Mouse (Mus musculus): ENCODE data around the gene Pea15a. TPM values are rescaled to one million over a fixed set of nuclear protein-coding genes. Genes with fewer than 3 reads are reported as not detected.

Gene Pea15a
- 10 to 100 TPM; 55.8 to 83.7 TPM for polyA plus RNA-seq (2017; shearing (Covaris generic))

DNA sequence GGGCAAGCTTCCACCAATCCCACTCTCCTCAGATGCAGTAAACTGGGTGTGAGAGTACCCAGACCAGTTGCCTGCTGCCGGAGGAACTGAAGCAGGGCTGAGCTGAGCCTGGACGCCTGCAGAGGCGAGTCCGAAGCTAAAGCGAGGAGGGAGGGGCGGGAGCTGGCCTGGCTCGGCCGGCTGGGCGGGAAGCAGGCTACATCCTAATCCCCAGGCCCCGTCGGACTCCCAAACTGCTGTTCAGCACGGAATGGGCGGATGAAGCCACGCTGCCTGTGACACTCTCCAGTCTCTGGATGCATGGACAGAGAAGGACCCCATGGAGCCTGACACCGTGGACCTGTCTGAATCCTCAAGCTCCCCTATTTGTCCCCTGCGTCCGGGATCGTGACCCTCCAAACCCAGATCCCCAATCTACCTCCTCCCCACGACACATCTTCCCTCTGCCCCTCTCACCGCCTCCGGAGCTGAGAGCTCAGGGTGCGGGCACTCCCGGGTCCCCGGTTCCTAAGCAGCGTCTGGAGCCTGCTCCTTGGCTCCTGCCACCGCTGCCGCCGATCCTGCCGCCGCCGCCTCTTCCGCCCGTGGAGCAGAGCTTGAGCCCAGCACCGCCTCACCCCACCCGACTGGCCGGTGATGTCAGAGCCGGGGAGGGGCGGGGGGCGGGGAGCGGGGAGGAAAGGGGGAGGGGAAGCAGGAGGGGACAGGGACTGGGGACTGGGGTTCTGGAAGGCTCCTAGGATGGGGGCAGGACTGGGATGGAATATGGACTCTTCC is at the start of gene Pea15a:
TSS of gene Pea15a (minus strand) at position 664 of the 777 bp plus-strand sequence.

DNA sequence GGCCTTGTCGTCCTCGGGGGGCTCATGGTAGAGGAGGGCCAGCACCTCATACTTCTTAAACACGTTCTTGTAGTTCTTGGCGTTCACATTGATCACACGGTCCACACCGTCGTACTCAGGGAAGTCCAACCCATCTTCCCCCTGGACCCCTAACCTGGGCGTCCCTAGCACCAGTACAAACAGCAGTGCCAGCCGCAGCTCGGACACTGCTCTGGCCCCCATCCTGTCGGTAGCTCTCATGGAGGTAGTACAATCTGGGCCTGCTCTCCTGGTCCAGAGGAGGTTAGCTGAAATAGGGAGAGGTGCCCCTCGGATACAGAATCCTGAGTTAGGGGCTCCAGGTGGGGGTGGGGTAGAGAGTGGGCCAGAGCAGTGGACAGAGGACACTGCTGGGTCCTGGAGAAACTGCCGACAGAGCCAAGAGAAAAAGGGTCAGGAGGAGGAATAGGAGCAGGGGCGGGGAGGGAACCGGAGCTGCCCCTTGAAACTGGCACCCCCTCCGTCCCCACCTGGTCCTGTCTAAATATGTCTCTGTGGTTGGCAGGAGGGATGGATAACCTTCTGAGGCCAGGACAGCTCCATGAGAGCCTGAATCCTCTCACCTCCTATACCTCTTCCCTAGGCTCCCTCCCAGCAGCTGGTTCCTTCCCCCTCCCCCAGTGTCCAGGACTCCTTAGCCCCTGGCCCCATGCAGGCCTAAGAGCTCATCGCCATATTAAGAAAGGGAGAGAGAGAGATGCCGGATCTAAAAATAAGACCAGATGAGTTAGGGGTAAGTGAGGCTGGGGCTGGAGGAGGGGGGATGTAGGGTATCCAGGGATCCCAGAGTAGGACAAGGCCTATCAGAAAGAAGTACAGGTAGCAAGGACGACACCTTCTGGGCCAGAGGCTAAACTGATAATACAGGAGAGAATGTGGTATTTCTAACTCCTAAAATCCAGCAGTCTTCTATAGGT is 13.1 kb upstream of the Pea15a start, which contains the start of gene Casq1:
TSS of gene Casq1 (minus strand) at position 418 of the 956 bp plus-strand sequence.

DNA sequence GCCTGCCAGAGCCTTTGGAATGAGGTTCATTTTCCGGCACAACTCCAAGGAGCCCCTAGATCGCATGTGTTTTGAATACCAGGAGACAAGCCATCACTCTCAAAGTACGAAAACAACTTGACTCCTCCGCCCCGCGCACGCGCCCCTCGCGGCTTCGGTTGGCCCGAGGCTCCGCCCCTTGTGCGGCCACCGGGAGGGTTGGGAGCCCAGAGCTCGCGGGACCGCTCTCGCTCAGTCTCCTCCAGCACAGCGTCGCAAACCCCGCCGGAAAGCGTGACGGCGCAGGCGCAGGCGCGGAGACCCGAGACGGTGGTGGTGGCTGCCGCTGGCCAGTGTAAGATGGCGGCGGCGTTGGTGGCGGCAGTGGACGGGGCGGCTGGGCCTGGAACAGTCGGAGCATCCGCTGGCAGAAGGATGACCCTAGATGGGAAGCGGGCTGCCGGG is 58.7 kb downstream of the Pea15a start, which contains the start of gene Dcaf8:
TSS of gene Dcaf8 (plus strand) at position 250 of the 444 bp plus-strand sequence.

Other genes starting within 250 kb of the Pea15a start
- gene Vangl2, start 178.4 kb downstream of the Pea15a start, polyA plus RNA-seq (2017; shearing (Covaris generic)): under 1 TPM; 0.72 to 0.95 TPM
- gene Nhlh1, start 149.2 kb downstream of the Pea15a start, polyA plus RNA-seq (2017; shearing (Covaris generic)): under 1 TPM in 1 of 2 experiments, not detected in 1; 0.78 TPM
- 100 to 1,000 TPM; 198 to 237 TPM for gene Copa, start 124.3 kb downstream of the Pea15a start, polyA plus RNA-seq (2017; shearing (Covaris generic))
- gene Ncstn, start 124.0 kb downstream of the Pea15a start, polyA plus RNA-seq (2017; shearing (Covaris generic)): 100 to 1,000 TPM; 131 to 141 TPM
- gene Pex19, start 80.0 kb downstream of the Pea15a start, polyA plus RNA-seq (2017; shearing (Covaris generic)): 10 to 100 TPM; 44.8 to 54.5 TPM
- gene Dcaf8, start 58.7 kb downstream of the Pea15a start, polyA plus RNA-seq (2017; shearing (Covaris generic)): 100 to 1,000 TPM; 104 to 123 TPM
- gene Casq1, start 13.1 kb upstream of the Pea15a start, polyA plus RNA-seq (2017; shearing (Covaris generic)): not detected
- 1 to 10 TPM in 1 of 2 experiments, not detected in 1; 1.2 TPM for gene Atp1a4, start 51.6 kb upstream of the Pea15a start, polyA plus RNA-seq (2017; shearing (Covaris generic))
- 10 to 100 TPM; 30.5 to 47.2 TPM for gene Igsf8, start 54.8 kb upstream of the Pea15a start, polyA plus RNA-seq (2017; shearing (Covaris generic))
- gene Atp1a2, start 91.3 kb upstream of the Pea15a start, polyA plus RNA-seq (2017; shearing (Covaris generic)): 1 to 10 TPM in 1 of 2 experiments, under 1 TPM in 1; 0.22 to 2.1 TPM
- under 1 TPM in 1 of 2 experiments, not detected in 1; 0.87 TPM for gene Kcnj9, start 122.5 kb upstream of the Pea15a start, polyA plus RNA-seq (2017; shearing (Covaris generic))
- under 1 TPM; 0.13 to 0.75 TPM for gene Kcnj10, start 134.4 kb upstream of the Pea15a start, polyA plus RNA-seq (2017; shearing (Covaris generic))
- gene Pigm, start 169.7 kb upstream of the Pea15a start, polyA plus RNA-seq (2017; shearing (Covaris generic)): 10 to 100 TPM in 1 of 2 experiments, 1 to 10 TPM in 1; 8.8 to 11.6 TPM